Mouse (Mus musculus) intestine, postnatal 0 days (tissue): Measurements from ENCODE around the gene Flt3. TPM values are rescaled to one million over a fixed set of nuclear protein-coding genes. Genes with fewer than 3 reads are reported as not detected.

ENCODE experiments used
- ATAC-seq: fragments of 200-750 bp; cut with Nextera tagmentation; 2 replicates; pipeline ENCODE4 v1.8.0; 2017; ENCODE audit warnings: mild to moderate bottlenecking, moderate TSS enrichment, moderate library complexity
- H3K27ac ChIP-seq: fragments of 300-500 bp; sonication (generic); 2 replicates; pipeline ENCODE4 v1.5.1; 2014; ENCODE audit warnings: mild to moderate bottlenecking, low read depth, low read length, moderate library complexity
- H3K27me3 ChIP-seq: fragments of 300-500 bp; sonication (generic); replicated peaks from 2 replicates; pipeline ENCODE4 v1.6.1; 2014; ENCODE audit warnings: low read length, mixed read lengths; ENCODE audit not compliant: control insufficient read depth, insufficient read depth
- H3K36me3 ChIP-seq: fragments of 300-500 bp; sonication (generic); 2 replicates; pipeline ENCODE4 v1.6.1; 2014; ENCODE audit warnings: mild to moderate bottlenecking, moderate library complexity; ENCODE audit not compliant: control insufficient read depth, insufficient read depth
- H3K4me1 ChIP-seq: fragments of 300-500 bp; sonication (generic); replicated peaks from 2 replicates; pipeline ENCODE4 v1.6.1; 2014; ENCODE audit warnings: antibody characterized with exemption, low read length, mixed read lengths; ENCODE audit not compliant: control insufficient read depth, insufficient read depth
- H3K4me2 ChIP-seq: fragments of 300-500 bp; sonication (generic); replicated peaks from 2 replicates; pipeline ENCODE4 v1.6.1; 2014; ENCODE audit warnings: low read depth, mild to moderate bottlenecking, moderate library complexity
- H3K4me3 ChIP-seq: fragments of 300-500 bp; sonication (generic); 2 replicates; pipeline ENCODE4 v1.5.1; 2014; ENCODE audit warnings: low read depth, low read length
- H3K9ac ChIP-seq: fragments of 300-500 bp; sonication (generic); 2 replicates; pipeline ENCODE4 v1.6.1; 2014; ENCODE audit warnings: mild to moderate bottlenecking, low read depth, low read length
- H3K9me3 ChIP-seq: fragments of 300-500 bp; sonication (generic); 2 replicates; pipeline ENCODE4 v1.6.1; 2016; ENCODE audit warnings: mixed run types; ENCODE audit not compliant: control insufficient read depth
- CTCF ChIP-seq: sonication (generic); IDR thresholded peaks from 2 replicates; pipeline ENCODE4 v1.5.1; 2016; ENCODE audit warnings: low read depth, mild to moderate bottlenecking, control low read depth, antibody characterized with exemption, moderate library complexity
- WGBS: fragments of 180-500 bp; shearing (Covaris S2); extraction: QIAGEN DNeasy Blood & Tissue Kit; methylation state at CpG from one replicate; pipeline ENCODE4 v1.1.7; 2014; 5-methylcytosine and 5-hydroxymethylcytosine counted together
- polyA plus RNA-seq: library from polyadenylated mRNA; unstranded; fragments of >200 nt; fragmentation: Nextera tagmentation; extraction: Ambion mirVana; gene quantifications from 2 replicates; pipeline ENCODE4 v1.2.1, GENCODE M21; 2015

The Flt3 gene
- polyA plus RNA-seq, 1 experiment from 2014 or later: 0.26 TPM

GRCm38 (mm10) chr5:147432927-147433326 is 32.6 kb upstream of the Flt3 start:
- no peak for TF ChIP-seq CTCF
- no peak overlapping the region for H3K9ac ChIP-seq
- no peak for ATAC-seq
- H3K9me3 ChIP-seq: no peaks in the 10 kb centered on the region
- 87% methylated on average over 8 of the region's 8 CpGs for WGBS
- H3K27me3 ChIP-seq: no peaks in the 10 kb centered on the region
- no peak overlapping the region for H3K27ac ChIP-seq
- 0 out of 2 replicates have a peak overlapping the region, but pooled peaks have one; percentile 27 for H3K4me2 ChIP-seq
- H3K36me3 ChIP-seq: no peaks in the 10 kb centered on the region
- H3K4me3 ChIP-seq: no peak overlapping the region
- H3K4me1 ChIP-seq: peaks cover 10% of the 10 kb centered on the region; the same call in 1 of the 2 replicates

GRCm38 (mm10) chr5:147430936-147431839 is 30.9 kb upstream of the Flt3 start:
- Histone ChIP-seq H3K4me2 (peak overlapping the region; percentile 81), H3K4me3 (peak overlapping the region; percentile 99), H3K36me3 (no peaks in the 10 kb centered on the region), H3K27ac (peak overlapping the region; percentile 99), H3K4me1 (peaks cover 10% of the 10 kb centered on the region; the same call in 1 of the 2 replicates), H3K9ac (peak overlapping the region; percentile 94), H3K27me3 (no peaks in the 10 kb centered on the region), H3K9me3 (no peaks in the 10 kb centered on the region)
- under 1% methylated on average over 55 of the region's 68 CpGs for WGBS
- ATAC-seq: peak; percentile 69
- TF ChIP-seq CTCF: no peak

DNA sequence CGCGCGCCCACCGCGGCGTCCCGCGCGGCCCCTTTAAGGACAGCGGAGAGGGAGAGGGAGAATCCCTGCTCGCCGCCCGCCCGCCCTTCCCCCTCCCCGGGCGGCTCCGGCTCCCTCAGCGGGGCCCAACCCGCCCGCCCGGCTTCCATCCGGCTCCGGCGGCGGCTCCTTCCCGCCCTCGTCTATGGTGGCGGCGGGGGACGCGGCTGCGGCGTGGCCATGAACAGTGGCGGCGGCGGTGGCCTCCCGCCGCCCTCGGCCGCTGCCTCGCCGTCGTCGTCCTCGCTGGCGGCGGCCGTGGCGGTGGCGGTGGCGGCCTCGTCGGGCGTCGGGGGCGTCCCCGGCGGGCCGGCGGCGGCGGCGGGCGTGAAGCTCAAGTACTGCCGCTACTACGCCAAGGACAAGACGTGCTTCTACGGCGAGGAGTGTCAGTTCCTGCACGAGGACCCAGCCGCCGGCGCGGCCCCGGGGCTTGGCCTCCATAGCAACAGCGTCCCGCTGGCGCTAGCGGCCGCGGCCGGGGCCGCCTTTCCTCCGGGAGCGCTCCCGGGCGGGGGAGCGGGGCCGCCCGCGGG is 30.2 kb upstream of the Flt3 start:
- ATAC-seq: peak; percentile 90
- H3K36me3 ChIP-seq: no peaks in the 10 kb centered on the region
- peak overlapping the region; percentile 99 for H3K4me3 ChIP-seq
- H3K27ac ChIP-seq: peak overlapping the region; percentile 99
- H3K9ac ChIP-seq: peak overlapping the region; percentile 94
- WGBS: under 1% methylated on average over 47 of the region's 91 CpGs
- no peak for TF ChIP-seq CTCF
- H3K4me2 ChIP-seq: peak overlapping the region; percentile 81
- H3K27me3 ChIP-seq: no peaks in the 10 kb centered on the region
- H3K9me3 ChIP-seq: no peaks in the 10 kb centered on the region
- peaks cover 10% of the 10 kb centered on the region; the same call in 1 of the 2 replicates for H3K4me1 ChIP-seq

DNA sequence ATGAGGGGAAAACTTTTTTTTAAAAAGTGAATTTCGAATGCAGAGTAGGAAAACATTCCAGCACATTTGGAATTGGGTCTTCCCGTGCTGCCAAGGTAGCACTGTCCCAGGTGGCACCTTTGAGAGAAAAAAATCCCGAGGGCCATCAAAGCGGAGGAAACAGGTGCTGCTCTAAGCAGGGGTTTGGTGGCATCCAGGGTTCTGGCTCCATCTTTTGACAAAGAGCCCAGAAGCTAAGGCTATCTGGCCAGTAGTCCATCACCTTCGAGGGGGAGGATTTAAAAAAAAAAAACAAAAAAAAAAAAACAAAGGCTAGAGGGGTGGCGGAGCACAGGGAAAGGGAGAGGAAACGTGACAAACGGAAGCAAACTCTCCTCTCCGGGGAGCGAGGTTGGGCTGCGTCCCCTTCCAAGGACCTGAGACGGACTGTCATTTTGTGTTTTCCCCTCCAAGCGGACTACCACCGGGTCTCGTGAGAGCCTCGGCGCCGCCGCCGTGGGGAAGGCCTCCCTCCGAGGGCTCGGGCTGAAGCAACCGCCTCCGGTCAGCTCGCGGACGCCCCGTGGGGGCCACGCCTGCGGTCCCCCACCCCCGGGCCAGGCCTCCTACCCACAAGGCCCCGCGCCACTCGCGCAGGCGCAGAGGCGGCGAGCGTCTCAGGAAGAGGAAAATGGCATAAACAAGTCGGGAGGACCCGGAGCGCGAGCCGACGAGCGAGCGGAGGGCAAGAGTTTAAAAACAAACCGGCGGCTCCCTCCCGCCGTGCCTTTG is 29.4 kb upstream of the Flt3 start, which contains the start of gene Pan3:
Gene Pan3, plus strand, starts transcription at position 627 of the 771 bp plus-strand sequence.
- H3K9ac ChIP-seq: peak within 1 kb of the TSS; percentile 94
- ATAC-seq: peak; percentile 88
- no peaks in the 10 kb centered on the region for H3K9me3 ChIP-seq
- WGBS: under 1% methylated on average over 51 of the region's 51 CpGs
- H3K4me2 ChIP-seq: peak within 1 kb of the TSS; percentile 81
- H3K27ac ChIP-seq: peak within 1 kb of the TSS; percentile 99
- TF ChIP-seq CTCF: 0 out of 2 replicates have a peak, but pooled peaks have one; percentile 9
- no peaks in the 10 kb centered on the region for H3K27me3 ChIP-seq
- peaks cover 8% of the 10 kb centered on the region; the same call in 1 of the 2 replicates for H3K4me1 ChIP-seq
- H3K4me3 ChIP-seq: peak within 1 kb of the TSS; percentile 99
- no peaks in the 10 kb centered on the region for H3K36me3 ChIP-seq

DNA sequence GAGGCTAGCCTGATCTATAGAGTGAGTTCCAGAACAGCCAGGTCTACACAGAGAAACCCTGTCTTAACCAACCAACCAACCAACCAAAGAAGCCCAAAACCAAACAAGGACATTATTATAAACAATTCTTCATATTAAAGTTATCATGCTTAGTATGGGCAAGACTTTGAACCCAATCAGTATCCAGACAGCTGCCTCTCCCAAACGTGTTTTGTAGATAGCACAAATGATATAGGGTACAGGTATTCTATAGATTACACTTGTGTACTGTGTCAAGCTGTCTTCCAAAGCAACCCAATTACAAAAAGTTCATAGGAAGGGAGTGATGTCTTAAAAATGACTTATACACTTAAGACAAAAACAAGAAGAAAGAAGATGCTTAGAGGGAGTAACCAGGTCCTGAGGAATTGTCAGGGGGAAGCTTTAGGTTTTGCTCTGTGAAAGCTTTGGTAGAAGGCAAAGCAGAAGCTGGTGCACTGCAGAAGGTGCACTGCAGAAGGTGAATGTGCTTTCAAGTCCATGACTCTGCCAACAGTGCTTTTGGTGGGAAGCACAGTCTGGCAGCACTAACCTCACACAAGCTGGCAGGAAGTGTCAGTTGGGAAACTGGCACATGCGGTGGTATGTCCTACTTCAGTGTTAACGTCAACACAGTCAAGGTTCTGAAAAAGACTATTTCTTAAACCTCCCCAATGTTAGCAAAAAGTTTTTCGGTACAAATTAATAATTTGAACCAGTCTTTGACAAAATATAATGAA is 25.9 kb upstream of the Flt3 start:
- Histone ChIP-seq H3K27ac (no peak overlapping the region), H3K4me1 (no peaks in the 10 kb centered on the region), H3K36me3 (no peaks in the 10 kb centered on the region), H3K9me3 (no peaks in the 10 kb centered on the region), H3K27me3 (no peaks in the 10 kb centered on the region), H3K9ac (no peak overlapping the region), H3K4me3 (no peak overlapping the region), H3K4me2 (no peak overlapping the region)
- TF ChIP-seq CTCF: no peak
- ATAC-seq: no peak
- 62% methylated on average over 4 of the region's 4 CpGs for WGBS
